Mouse (Mus musculus): ENCODE data around the gene Rbmxl1. TPM values are rescaled to one million over a fixed set of nuclear protein-coding genes. Genes with fewer than 3 reads are reported as not detected.
A peak's percentile ranks its signal among the peaks of the same experiment; 100 is the strongest.
"Not testable (repeated sequence)": the region's sequence is repeated elsewhere in the genome, so short reads cannot be mapped to it uniquely, and the experiment has no call there.

Gene Rbmxl1
- polyA plus RNA-seq, 1 experiment from 2014 or later, result 411 TPM

DNA sequence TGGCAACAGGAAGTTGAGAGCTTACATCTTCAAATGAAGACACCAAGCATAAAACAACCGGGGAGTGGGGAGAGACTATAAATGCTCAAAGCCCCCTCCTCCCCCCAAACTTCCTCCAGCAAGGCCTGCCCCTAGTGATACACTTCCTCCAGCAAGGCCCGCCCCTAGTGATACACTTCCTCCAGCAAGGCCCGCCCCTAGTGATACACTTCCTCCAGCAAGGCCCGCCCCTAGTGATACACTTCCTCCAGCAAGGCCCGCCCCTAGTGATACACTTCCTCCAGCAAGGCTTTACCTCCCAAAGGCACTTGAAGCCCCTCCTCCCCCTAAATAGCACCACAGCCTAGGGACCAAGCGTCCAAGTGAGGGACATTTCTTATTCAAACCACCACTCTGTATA lies 34.0 kb upstream of the Rbmxl1 start:
- 93% methylated on average over 5 of the region's 6 CpGs for WGBS
- H3K4me1 ChIP-seq (replicated peaks; ENCODE audit: control insufficient read depth, insufficient read depth, low read length); H3K4me3 ChIP-seq (ENCODE audit: low read depth, low read length); ATAC-seq (replicated peaks; ENCODE audit: low FRiP score); H3K4me2 ChIP-seq (ENCODE audit: low read depth, low read length, severe bottlenecking); H3K9me3 ChIP-seq (ENCODE audit: control insufficient read depth, low read length); DNase-seq (ENCODE audit: low spot score); H3K9ac ChIP-seq (ENCODE audit: low read length); H3K36me3 ChIP-seq (ENCODE audit: control insufficient read depth, insufficient read depth, low read length); H3K27me3 ChIP-seq (ENCODE audit: control insufficient read depth, insufficient read depth, low read length); H3K27ac ChIP-seq (ENCODE audit: low read depth, low read length): not testable (repeated sequence)

DNA sequence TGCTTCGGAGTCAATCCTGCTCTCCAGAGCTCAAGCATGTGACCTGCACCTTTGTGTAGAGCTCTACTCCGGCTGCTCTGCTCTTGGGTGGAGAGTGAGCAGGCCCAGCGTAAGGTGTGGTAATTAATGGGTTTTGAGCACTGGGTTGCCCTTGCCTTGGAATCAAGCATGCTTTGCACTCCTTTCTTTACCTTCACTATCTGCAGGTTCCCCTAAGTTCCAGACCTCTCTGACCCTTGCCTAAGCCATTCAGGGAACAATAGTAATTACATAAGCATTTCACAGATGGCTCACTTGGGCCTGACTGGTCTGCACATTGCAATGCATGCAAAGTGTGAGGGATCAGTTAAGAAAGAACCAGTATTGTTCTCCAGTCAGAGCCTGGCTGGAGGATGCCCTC lies 29.1 kb upstream of the Rbmxl1 start:
- Histone ChIP-seq H3K36me3 (ENCODE audit: control insufficient read depth, insufficient read depth, low read length) (no peaks in the 10 kb centered on the region), H3K4me2 (ENCODE audit: low read depth, low read length, severe bottlenecking) (no peak overlapping the region), H3K4me1 (replicated peaks; ENCODE audit: control insufficient read depth, insufficient read depth, low read length) (no peaks in the 10 kb centered on the region), H3K27me3 (ENCODE audit: control insufficient read depth, insufficient read depth, low read length) (no peaks in the 10 kb centered on the region), H3K27ac (ENCODE audit: low read depth, low read length) (no peak overlapping the region), H3K9me3 (ENCODE audit: control insufficient read depth, low read length) (no peaks in the 10 kb centered on the region), H3K4me3 (ENCODE audit: low read depth, low read length) (no peak overlapping the region), H3K9ac (ENCODE audit: low read length) (no peak overlapping the region)
- ATAC-seq (replicated peaks; ENCODE audit: low FRiP score) (no peak), DNase-seq (ENCODE audit: low spot score) (no peak)
- WGBS, result 83% methylated on average over 3 of the region's 3 CpGs

DNA sequence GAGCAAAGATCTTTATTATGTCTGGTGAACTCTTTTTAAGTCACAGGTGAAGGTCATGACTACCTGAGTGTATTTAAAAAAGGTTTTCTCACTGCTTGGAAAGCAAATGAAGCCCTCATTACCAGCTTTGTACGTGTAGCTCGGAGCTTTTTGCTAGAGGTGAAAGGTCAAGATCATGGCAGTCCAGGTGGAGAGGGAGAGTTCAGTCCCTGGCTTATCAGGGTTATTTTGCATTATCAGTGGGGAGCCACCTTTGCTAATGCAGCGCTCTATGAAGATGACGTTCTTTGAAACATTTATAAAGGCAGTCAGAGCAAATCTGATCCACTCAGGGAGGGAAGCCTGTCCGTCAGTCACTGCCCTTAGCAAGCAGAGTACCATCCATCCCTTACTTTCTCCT lies 28.0 kb upstream of the Rbmxl1 start:
- Histone ChIP-seq H3K36me3 (ENCODE audit: control insufficient read depth, insufficient read depth, low read length) (no peaks in the 10 kb centered on the region), H3K4me3 (ENCODE audit: low read depth, low read length) (no peak overlapping the region), H3K9ac (ENCODE audit: low read length) (no peak overlapping the region), H3K27ac (ENCODE audit: low read depth, low read length) (no peak overlapping the region), H3K9me3 (ENCODE audit: control insufficient read depth, low read length) (no peaks in the 10 kb centered on the region), H3K4me1 (replicated peaks; ENCODE audit: control insufficient read depth, insufficient read depth, low read length) (no peaks in the 10 kb centered on the region), H3K4me2 (ENCODE audit: low read depth, low read length, severe bottlenecking) (no peak overlapping the region), H3K27me3 (ENCODE audit: control insufficient read depth, insufficient read depth, low read length) (no peaks in the 10 kb centered on the region)
- ATAC-seq (replicated peaks; ENCODE audit: low FRiP score), result no peak
- DNase-seq (ENCODE audit: low spot score), result no peak
- WGBS, result 84% methylated on average over 5 of the region's 5 CpGs

DNA sequence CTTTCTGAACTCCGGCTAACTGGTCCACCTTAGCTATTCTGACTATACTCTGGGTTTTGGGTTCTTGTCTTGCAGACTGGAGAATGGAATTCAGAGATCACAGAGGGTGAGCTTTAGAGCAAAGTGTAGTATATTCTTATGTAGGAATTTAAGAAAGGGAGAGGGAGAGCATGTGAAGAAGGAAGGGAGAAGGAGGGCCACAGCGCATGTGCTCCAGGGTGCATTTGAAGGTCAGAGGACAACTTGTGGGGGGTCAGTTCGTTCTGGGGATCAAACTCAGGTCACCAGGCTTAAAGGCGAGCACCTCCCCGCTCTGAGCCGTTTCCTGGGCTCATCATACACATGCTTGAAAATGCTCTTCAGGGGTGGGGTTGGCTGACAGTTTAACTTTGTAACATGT lies 25.3 kb upstream of the Rbmxl1 start:
- Histone ChIP-seq H3K9ac (ENCODE audit: low read length) (no peak overlapping the region), H3K4me1 (replicated peaks; ENCODE audit: control insufficient read depth, insufficient read depth, low read length) (no peaks in the 10 kb centered on the region), H3K4me3 (ENCODE audit: low read depth, low read length) (no peak overlapping the region), H3K4me2 (ENCODE audit: low read depth, low read length, severe bottlenecking) (no peak overlapping the region), H3K27ac (ENCODE audit: low read depth, low read length) (no peak overlapping the region), H3K9me3 (ENCODE audit: control insufficient read depth, low read length) (no peaks in the 10 kb centered on the region), H3K36me3 (ENCODE audit: control insufficient read depth, insufficient read depth, low read length) (no peaks in the 10 kb centered on the region), H3K27me3 (ENCODE audit: control insufficient read depth, insufficient read depth, low read length) (no peaks in the 10 kb centered on the region)
- WGBS, result 92% methylated on average over 6 of the region's 6 CpGs
- no peak for DNase-seq (ENCODE audit: low spot score)
- no peak for ATAC-seq (replicated peaks; ENCODE audit: low FRiP score)

DNA sequence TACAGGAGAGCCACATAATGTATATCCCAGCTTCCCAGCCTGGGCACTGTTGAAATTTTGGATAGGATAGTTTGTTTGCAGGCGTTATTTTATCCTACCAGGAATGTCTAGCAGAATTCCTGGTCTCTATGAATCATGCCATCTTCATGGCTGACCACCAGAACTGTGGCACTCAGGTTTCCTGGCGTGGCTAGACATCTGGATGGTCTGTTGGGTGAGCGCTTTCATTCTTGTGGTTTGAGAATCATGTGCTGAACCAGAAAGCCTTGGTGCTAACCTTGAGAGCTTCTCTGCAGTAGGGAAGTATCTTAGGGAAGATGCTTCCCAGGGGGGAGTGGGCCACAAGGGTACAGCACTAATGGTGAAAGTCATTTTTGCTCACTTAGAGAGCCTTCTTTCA lies 6.4 kb upstream of the Rbmxl1 start:
- Histone ChIP-seq H3K27ac (ENCODE audit: low read depth, low read length) (no peak overlapping the region), H3K27me3 (ENCODE audit: control insufficient read depth, insufficient read depth, low read length) (no peaks in the 10 kb centered on the region), H3K9ac (ENCODE audit: low read length) (no peak overlapping the region), H3K9me3 (ENCODE audit: control insufficient read depth, low read length) (no peaks in the 10 kb centered on the region), H3K4me3 (ENCODE audit: low read depth, low read length) (no peak overlapping the region), H3K36me3 (ENCODE audit: control insufficient read depth, insufficient read depth, low read length) (no peaks in the 10 kb centered on the region), H3K4me2 (ENCODE audit: low read depth, low read length, severe bottlenecking) (no peak overlapping the region), H3K4me1 (replicated peaks; ENCODE audit: control insufficient read depth, insufficient read depth, low read length) (no peaks in the 10 kb centered on the region; the same call in 1 of the 2 replicates)
- 91% methylated on average over 3 of the region's 3 CpGs for WGBS
- no peak for DNase-seq (ENCODE audit: low spot score)
- no peak for ATAC-seq (replicated peaks; ENCODE audit: low FRiP score)

DNA sequence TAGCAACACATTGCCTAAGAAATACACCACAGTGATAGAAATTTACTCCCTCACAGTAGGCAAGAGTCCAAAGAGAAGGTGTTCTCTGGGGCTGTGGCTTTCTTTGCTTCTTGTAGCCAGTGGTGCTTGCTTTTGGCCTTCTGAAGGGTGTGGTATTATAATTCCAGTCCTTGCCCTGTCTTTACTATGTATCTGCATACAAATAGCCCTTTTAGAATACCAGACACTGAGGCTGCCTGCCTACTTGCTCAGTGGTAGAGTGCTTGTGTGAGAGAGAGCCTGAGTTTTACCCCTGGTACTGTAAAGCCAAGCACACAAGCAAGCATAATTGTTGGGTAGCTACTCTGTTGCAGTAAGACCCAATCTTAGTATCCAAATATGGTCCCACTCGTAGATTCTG lies 6.0 kb upstream of the Rbmxl1 start:
- Histone ChIP-seq H3K4me2 (ENCODE audit: low read depth, low read length, severe bottlenecking) (no peak overlapping the region), H3K27ac (ENCODE audit: low read depth, low read length) (no peak overlapping the region)

DNA sequence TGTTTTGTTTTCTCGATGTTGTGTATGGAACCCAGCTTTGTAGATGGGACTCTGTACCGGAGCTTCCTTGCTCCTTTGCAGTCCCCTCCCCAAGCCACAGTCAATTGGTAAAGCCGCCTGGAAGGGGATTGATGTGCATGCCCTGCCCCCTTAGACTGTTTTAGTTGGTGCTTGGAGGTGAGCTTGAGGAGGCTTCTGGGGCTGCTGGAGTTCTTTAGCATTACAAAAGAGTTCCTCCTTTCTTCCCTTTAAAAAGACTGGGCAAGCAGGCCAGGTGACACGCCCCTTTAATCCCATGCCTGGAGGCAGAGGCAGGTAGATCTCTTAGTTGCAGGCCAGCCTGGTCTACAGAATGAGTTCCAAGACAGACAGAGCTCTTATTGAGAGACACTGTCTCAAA lies 4.4 kb upstream of the Rbmxl1 start:
- WGBS, result 86% methylated on average over 4 of the region's 4 CpGs
- no peak for ATAC-seq (replicated peaks; ENCODE audit: low FRiP score)
- Histone ChIP-seq H3K4me2 (ENCODE audit: low read depth, low read length, severe bottlenecking) (no peak overlapping the region), H3K9ac (ENCODE audit: low read length) (no peak overlapping the region), H3K4me3 (ENCODE audit: low read depth, low read length) (no peak overlapping the region), H3K4me1 (replicated peaks; ENCODE audit: control insufficient read depth, insufficient read depth, low read length) (no peaks in the 10 kb centered on the region; the same call in 1 of the 2 replicates), H3K27me3 (ENCODE audit: control insufficient read depth, insufficient read depth, low read length) (no peaks in the 10 kb centered on the region), H3K27ac (ENCODE audit: low read depth, low read length) (no peak overlapping the region), H3K9me3 (ENCODE audit: control insufficient read depth, low read length) (no peaks in the 10 kb centered on the region), H3K36me3 (ENCODE audit: control insufficient read depth, insufficient read depth, low read length) (no peaks in the 10 kb centered on the region)
- DNase-seq (ENCODE audit: low spot score), result no peak

More for the DNA sequence above, 6.0 kb upstream of the Rbmxl1 start:
- Histone ChIP-seq H3K9ac (ENCODE audit: low read length) (no peak overlapping the region), H3K36me3 (ENCODE audit: control insufficient read depth, insufficient read depth, low read length) (no peaks in the 10 kb centered on the region), H3K4me3 (ENCODE audit: low read depth, low read length) (no peak overlapping the region), H3K27me3 (ENCODE audit: control insufficient read depth, insufficient read depth, low read length) (no peaks in the 10 kb centered on the region), H3K4me1 (replicated peaks; ENCODE audit: control insufficient read depth, insufficient read depth, low read length) (no peaks in the 10 kb centered on the region; the same call in 1 of the 2 replicates), H3K9me3 (ENCODE audit: control insufficient read depth, low read length) (no peaks in the 10 kb centered on the region)
- DNase-seq (ENCODE audit: low spot score) (no peak), ATAC-seq (replicated peaks; ENCODE audit: low FRiP score) (no peak)
- 87% methylated on average over 1 of the region's 1 CpGs for WGBS

DNA sequence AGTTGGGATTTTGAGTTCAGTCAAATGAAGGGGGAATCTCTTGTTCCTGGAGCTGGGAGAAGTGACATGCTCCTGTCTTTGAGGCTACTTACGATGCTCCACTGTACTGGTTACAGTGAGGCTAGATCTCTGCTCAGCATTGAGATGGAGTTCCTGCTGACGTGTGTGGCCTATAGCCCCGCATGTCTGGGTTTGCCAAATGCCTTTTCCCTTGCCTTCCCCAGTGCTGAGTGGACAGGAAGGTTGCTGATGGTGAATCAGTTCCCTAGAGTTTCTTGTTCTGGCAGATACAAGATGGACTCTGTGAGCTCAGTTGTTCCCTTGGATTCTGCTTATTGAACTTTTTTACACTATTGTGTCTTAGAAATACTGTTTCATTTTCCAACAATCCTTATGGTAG lies 2.2 kb upstream of the Rbmxl1 start:
- Histone ChIP-seq H3K9ac (ENCODE audit: low read length) (peak overlapping the region; percentile 27; the same call in 1 of the 2 replicates), H3K4me3 (ENCODE audit: low read depth, low read length) (no peak overlapping the region), H3K4me2 (ENCODE audit: low read depth, low read length, severe bottlenecking) (no peak overlapping the region), H3K36me3 (ENCODE audit: control insufficient read depth, insufficient read depth, low read length) (peaks cover 5% of the 10 kb centered on the region), H3K4me1 (replicated peaks; ENCODE audit: control insufficient read depth, insufficient read depth, low read length) (no peaks in the 10 kb centered on the region; the same call in 1 of the 2 replicates), H3K9me3 (ENCODE audit: control insufficient read depth, low read length) (no peaks in the 10 kb centered on the region; the same call in 1 of the 2 replicates), H3K27ac (ENCODE audit: low read depth, low read length) (no peak overlapping the region), H3K27me3 (ENCODE audit: control insufficient read depth, insufficient read depth, low read length) (no peaks in the 10 kb centered on the region)
- 68% methylated on average over 3 of the region's 3 CpGs for WGBS
- DNase-seq (ENCODE audit: low spot score) (no peak), ATAC-seq (replicated peaks; ENCODE audit: low FRiP score) (no peak)

DNA sequence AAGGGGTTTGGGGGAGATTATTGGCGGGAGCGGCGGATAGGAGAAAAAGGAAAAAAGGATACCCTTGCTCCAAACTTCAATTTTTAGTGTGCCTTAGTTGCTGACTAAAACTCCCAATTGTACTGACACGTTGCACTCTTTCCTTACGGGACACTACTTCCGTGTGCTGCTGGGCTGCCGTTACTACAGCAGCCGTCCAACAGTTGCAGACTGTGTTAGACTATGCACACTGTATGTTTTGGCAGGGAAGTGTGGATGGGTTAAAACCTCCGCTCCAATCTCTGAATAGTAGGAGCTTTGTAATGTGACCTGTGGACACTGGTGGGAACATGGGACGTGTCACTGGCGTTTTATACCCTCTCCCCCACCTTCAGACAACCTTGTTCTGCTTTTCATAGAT lies 1.4 kb upstream of the Rbmxl1 start:
- peak overlapping the region; percentile 99 for H3K9ac ChIP-seq (ENCODE audit: low read length)
- DNase-seq (ENCODE audit: low spot score) (no peak), ATAC-seq (replicated peaks; ENCODE audit: low FRiP score) (no peak)
- H3K27me3 ChIP-seq (ENCODE audit: control insufficient read depth, insufficient read depth, low read length), result no peaks in the 10 kb centered on the region
- peak overlapping the region; percentile 95 for H3K4me3 ChIP-seq (ENCODE audit: low read depth, low read length)
- H3K36me3 ChIP-seq (ENCODE audit: control insufficient read depth, insufficient read depth, low read length), result peaks cover 5% of the 10 kb centered on the region
- peak overlapping the region; percentile 92 for H3K4me2 ChIP-seq (ENCODE audit: low read depth, low read length, severe bottlenecking)
- WGBS, result under 1% methylated on average over 11 of the region's 11 CpGs
- H3K27ac ChIP-seq (ENCODE audit: low read depth, low read length), result no peak overlapping the region
- no peaks in the 10 kb centered on the region; the same call in 1 of the 2 replicates for H3K9me3 ChIP-seq (ENCODE audit: control insufficient read depth, low read length)
- H3K4me1 ChIP-seq (replicated peaks; ENCODE audit: control insufficient read depth, insufficient read depth, low read length), result no peaks in the 10 kb centered on the region; the same call in 1 of the 2 replicates
